Mouse (Mus musculus) thymus, adult 18-20 months (tissue): ENCODE data around the gene Fbxl19.

ENCODE experiments used
- DNase-seq, 2 experiments: peaks; one replicate each; pipeline ENCODE4 v3.0.0; 2022; ENCODE audit warnings: mixed read lengths in 2 of 2

Gene Fbxl19

GRCm38 (mm10) chr7:127808821-127809220 lies 64.5 kb downstream of the Fbxl19 start:
- no peak for DNase-seq

GRCm38 (mm10) chr7:127809846-127810245 lies 65.5 kb downstream of the Fbxl19 start:
- DNase-seq: no peak

GRCm38 (mm10) chr7:127810650-127811049 lies 66.3 kb downstream of the Fbxl19 start:
- no peak for DNase-seq

- DNase-seq: no peak
These were observed 66.9 kb downstream of the Fbxl19 start for GRCm38 (mm10) chr7:127811240-127811639.

GRCm38 (mm10) chr7:127812292-127812691 lies 67.9 kb downstream of the Fbxl19 start:
- no peak for DNase-seq

GRCm38 (mm10) chr7:127813821-127814220 lies 69.5 kb downstream of the Fbxl19 start:
- DNase-seq: no peak

- no peak for DNase-seq
These were observed 70.0 kb downstream of the Fbxl19 start for GRCm38 (mm10) chr7:127814241-127814921.

- DNase-seq: no peak
These were observed 70.8 kb downstream of the Fbxl19 start for GRCm38 (mm10) chr7:127815116-127815665.

- DNase-seq: peak; percentile 35 to 38
These were observed 71.8 kb downstream of the Fbxl19 start for GRCm38 (mm10) chr7:127815954-127816821.

GRCm38 (mm10) chr7:127817053-127817452 lies 72.7 kb downstream of the Fbxl19 start:
- no peak for DNase-seq

GRCm38 (mm10) chr7:127817776-127818175 lies 73.4 kb downstream of the Fbxl19 start:
- DNase-seq: no peak
